Mouse (Mus musculus) lung, postnatal 0 days (tissue): ENCODE results near the gene Dhrs13.

Experiments
- CTCF ChIP-seq: IDR thresholded peaks from 2 replicates; pipeline ENCODE4 v1.5.1; 2016; ENCODE audit warnings: antibody characterized with exemption, mild to moderate bottlenecking
- EP300 ChIP-seq: IDR thresholded peaks from 2 replicates; pipeline ENCODE4 v1.6.1; 2016; ENCODE audit warnings: antibody characterized with exemption, mild to moderate bottlenecking, control low read depth

- TF ChIP-seq CTCF (no peak), EP300 (no peak)
Observed at GRCm38 (mm10) chr11:77983191-77983936, 48.7 kb upstream of the Dhrs13 start.
